Mouse (Mus musculus) liver, postnatal 0 days (tissue): Measurements from ENCODE around the gene Btbd9.

ENCODE experiments used
- CTCF ChIP-seq: sonication (generic); IDR thresholded peaks from 2 replicates; pipeline ENCODE4 v1.5.1; 2016; ENCODE audit warnings: antibody characterized with exemption, low read depth
- EP300 ChIP-seq: IDR thresholded peaks from 2 replicates; pipeline ENCODE4 v1.6.1; 2016; ENCODE audit warnings: antibody characterized with exemption, low read depth, mild to moderate bottlenecking

- TF ChIP-seq CTCF (no peak), EP300 (no peak)
These were observed 382.2 kb downstream of the Btbd9 start for GRCm38 (mm10) chr17:30194091-30194490.
